Mouse (Mus musculus): ENCODE data around the gene Abcc10.
A peak's percentile ranks its signal among the peaks of the same experiment; 100 is the strongest.

Gene Abcc10

DNA sequence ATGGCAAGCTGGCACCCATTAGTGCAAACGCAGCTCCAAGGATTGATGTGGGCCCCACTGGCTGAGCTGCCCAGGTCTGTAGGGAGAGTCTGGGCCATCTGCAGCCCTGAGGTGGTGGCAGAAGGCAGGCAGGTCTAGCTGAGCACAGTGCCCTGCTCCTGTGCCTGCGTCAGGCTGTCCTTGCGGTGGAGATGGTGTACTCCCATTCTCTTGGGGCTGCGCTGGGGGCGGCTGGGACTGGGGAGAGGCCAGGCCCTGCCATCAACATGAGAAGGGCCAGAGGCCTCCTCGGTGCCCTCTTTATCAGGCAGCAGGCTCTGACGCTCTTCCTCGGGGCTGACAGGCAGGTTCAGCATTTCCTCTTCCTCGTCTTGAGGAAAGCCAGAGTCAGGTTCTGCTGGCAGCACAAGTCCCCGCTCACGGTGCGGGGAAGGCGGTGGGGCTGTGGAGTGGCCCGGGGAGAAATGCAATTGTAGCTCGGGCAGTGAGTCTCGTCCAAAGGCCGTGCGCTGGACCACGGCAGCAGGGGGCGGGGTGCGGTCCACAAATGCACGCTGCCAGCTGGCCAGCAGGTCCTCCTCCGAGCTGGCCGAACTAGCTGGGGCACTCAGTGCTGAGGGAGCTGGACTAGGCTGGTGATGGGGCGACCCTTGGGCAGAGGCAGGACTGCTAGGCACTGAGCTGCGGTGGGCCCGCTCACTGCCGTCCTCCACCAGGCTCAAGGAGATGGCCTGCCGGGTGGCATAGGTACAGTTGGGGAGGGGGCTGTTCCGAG lies 69.7 kb downstream of the Abcc10 start:
- no peaks in the 10 kb centered on the region for H3K27me3 ChIP-seq (ENCODE audit: control insufficient read depth, insufficient read depth, low read length, poor library complexity, severe bottlenecking)
- peaks cover 4% of the 10 kb centered on the region for H3K36me3 ChIP-seq (ENCODE audit: control insufficient read depth, insufficient read depth, low read length, poor library complexity, severe bottlenecking)

DNA sequence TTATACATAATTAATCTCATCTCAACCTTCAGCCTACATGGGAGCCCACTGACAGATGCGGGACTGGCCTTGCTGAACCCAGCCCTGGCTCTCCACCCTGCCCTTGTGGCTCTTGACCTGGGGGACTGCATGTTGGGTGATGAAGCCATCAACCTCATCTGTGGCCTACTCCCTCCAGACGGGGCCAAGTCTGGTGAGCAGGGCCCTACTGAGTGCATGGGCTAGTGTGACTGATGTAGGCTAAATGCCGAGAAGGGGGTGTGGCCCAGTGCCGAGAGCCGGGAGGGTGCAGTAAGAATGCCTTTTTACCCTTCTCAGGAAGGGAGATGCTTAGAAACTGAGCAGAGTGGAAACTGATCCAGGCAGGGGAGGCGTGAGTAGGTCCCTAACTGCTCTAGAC lies 73.0 kb downstream of the Abcc10 start:
- DNase-seq (ENCODE audit: low read depth, low spot score), result no peak
- no peaks in the 10 kb centered on the region for H3K27me3 ChIP-seq (ENCODE audit: control insufficient read depth, insufficient read depth, low read length, poor library complexity, severe bottlenecking)
- peaks cover 9% of the 10 kb centered on the region for H3K36me3 ChIP-seq (ENCODE audit: control insufficient read depth, insufficient read depth, low read length, poor library complexity, severe bottlenecking)

More for the DNA sequence above, 69.7 kb downstream of the Abcc10 start:
- DNase-seq (ENCODE audit: low read depth, low spot score), result no peak

DNA sequence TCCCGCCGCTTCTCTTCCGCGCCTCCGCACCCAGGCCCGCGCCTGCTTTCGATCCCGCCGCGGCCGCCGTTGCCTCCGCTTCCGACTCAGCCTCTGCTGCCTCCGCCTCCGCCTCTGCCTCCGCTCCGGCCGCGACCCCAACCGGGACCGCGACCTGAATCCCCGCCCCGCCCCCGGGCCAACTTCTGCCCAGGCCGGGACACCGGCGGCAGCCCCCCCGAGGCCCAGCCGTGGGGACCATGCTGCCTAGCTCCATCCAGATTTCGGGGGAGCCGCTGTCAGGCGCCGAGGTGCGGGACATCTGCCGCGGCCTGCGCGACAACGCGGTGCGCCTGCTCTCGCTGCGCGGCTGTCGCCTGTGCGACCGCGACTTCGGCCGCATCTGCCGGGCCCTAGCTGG lies 74.0 kb downstream of the Abcc10 start:
- no peak for DNase-seq (ENCODE audit: low read depth, low spot score)
- Histone ChIP-seq H3K27me3 (ENCODE audit: control insufficient read depth, insufficient read depth, low read length, poor library complexity, severe bottlenecking) (no peaks in the 10 kb centered on the region), H3K36me3 (ENCODE audit: control insufficient read depth, insufficient read depth, low read length, poor library complexity, severe bottlenecking) (peaks cover 7% of the 10 kb centered on the region)

DNA sequence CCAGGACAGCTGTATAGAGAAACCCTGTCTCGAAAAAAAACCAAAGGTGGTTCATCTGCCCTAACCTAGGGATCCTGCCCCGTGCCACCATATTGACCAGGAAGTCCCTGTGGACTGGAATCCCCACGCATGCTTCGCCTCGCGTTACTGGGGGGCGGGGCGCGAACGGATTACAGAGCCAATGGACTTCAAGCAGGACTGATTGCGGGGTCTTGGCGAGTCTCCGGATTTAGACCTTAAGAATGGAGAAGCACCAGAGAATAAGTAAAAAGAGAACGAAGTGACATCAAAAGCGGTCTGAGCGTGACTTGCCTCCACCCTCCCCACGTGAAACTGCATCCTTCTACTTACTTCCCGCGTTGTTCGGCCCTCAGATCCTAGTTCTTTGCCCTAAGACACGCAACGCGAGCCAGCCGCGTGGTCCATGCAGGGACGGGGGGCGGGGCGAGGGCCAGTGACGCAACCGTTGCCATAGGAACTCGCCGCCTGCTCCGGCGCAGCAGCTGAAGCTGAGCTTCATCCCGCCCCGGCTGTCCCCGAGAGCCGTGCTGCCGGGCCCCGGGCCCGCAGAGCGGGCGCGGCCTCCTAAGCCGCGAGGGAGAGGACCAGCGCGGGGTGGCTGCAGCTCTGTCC lies 74.6 kb downstream of the Abcc10 start, which contains the start of gene Lrrc73:
Gene Lrrc73, plus strand, starts transcription at position 80 of the 633 bp plus-strand sequence.
- Histone ChIP-seq H3K36me3 (ENCODE audit: control insufficient read depth, insufficient read depth, low read length, poor library complexity, severe bottlenecking) (peaks cover 6% of the 10 kb centered on the region), H3K27me3 (ENCODE audit: control insufficient read depth, insufficient read depth, low read length, poor library complexity, severe bottlenecking) (no peaks in the 10 kb centered on the region)
- peak; percentile 93 for DNase-seq (ENCODE audit: low read depth, low spot score)
